Mouse (Mus musculus) cerebellum, adult 8-10 months (tissue): Measurements from ENCODE around the gene Fam189a1.

ENCODE experiments used
- DNase-seq: peaks from one replicate; pipeline ENCODE4 v3.0.0; 2022

Gene Fam189a1

DNA sequence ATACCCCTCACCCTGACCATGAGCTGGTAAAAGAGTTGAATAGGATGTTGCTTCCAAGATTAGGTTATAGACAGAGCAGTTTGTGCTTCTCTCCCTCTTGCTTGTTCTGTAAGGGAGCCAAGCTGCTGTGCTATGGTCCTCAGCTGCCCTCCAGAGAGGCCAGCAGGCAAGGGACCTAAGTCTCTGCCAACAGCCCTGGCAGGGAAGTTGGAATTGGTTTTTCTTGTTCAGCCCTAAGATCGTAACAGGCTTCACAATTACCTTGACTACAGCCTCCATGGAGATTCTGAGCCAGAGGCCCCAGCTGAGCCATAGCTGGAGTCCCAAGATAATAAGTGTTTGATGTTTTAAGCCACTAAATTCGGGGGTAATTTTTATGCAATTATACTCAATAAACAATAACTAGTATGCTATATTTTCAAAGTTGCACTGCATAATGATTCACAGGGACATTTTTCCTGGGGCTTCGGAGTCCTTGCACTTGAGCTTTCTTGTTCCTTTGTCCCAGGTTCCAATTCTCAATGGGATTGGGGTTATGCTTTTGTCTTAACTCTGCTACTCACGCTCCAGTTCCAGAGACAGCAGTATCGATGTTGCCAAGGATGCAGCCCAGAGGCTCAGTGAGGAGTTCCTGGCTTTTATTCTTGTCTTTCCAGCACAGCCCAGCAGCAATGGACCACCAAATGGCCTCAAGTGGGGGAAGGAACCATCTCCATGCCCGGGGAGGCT is 430.2 kb downstream of the Fam189a1 start:
- DNase-seq = no peak

GRCm38 (mm10) chr7:64724409-64724808 is 432.0 kb downstream of the Fam189a1 start:
- no peak for DNase-seq

DNA sequence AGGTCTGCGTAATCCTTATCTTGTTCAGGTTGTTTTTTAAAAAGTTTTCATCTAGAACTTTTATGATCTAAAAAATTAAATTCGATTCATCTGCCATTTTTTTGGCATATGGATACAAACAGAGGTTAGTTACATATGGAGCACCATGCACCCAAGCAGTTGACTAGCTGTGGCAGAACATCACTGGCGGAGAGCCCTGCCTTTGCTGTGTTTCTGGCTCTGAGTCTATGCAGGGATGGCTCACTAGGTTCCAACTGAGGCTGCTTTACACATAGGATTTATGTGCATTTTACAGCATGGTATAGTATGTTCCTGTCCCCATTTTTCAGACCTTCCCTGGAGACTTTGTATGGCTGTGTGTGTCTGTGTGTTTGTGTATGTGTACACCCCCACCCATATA is 433.1 kb downstream of the Fam189a1 start:
- DNase-seq = no peak

DNA sequence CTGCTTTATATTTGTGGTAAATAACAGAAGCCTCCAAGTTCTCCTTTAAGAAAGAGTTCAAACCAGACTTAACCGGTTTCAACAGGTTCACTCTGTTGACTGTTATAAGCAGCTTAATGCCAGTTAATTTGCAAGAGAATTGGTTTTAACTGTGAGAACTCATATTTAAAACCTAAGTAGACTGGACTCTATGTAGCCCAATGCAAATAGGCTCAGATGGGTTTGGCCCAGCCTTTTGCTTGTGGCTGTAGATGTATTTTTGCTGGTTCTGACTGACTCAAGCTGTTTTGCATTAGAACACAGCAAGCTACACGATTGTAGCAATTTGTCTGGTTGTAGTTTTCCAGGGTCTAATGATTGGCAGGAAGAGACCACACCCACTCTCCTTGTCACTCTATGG is 440.1 kb downstream of the Fam189a1 start:
- DNase-seq = no peak

DNA sequence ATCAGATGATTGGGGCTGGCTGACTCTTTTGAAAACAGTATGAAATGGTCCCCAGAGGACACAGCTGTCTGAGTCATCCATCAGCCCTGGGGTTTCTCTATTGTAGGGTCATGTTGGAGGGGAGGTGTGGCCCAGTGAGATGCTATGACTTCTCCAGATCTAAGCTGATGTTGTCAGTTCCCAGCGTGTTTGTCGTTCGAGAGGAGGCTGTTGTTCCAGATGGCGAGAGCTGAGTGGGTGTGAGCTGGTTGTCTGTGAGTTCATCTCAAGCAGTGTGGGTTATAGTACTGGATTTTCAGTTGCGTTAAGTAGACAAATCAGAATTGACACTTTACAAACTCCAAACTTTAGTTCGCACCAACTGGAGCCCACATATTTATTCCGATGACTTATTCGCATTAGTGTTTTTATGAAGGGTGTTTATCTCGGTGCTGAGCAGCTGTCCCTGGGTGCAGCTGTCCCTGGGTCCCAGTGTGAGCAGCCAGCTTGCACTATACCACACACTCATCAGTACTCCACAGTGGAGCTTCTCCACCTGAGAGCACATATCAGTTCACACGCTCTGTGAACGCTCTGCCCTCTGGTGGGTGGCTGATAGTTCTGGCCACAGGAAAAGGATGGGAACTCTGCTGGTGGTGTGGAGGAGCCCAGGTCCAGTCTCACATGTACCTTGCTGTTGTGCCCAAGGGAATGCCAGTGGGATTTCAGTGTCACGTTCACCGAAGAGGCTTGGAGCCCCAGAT is 446.7 kb downstream of the Fam189a1 start:
- peak; percentile 63 for DNase-seq

DNA sequence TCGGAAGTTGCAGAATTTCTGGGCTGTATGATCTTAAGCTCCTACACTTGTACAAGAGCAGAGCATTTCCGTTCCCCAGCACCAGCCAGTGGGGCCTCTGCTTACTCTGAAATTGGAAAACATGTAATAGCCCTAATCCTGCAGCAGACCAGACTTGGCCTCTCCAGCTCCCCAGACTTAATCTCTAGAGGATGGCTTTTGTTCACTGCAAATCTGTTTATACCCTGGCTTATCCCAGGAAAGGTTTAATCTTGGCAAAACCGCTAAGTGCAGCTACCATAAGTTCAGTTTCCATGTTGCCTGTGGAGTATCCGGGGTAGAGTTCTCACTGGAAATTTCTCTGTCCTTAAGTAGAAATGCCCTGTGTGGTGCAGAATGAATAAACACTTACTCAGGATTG is 448.2 kb downstream of the Fam189a1 start:
- DNase-seq = no peak
